Mouse (Mus musculus): ENCODE results near the gene Tfap2c. TPM values are rescaled to one million over a fixed set of nuclear protein-coding genes. Genes with fewer than 3 reads are reported as not detected.

Gene Tfap2c
- polyA plus RNA-seq, 1 experiment from 2014 or later: 0.22 TPM

DNA sequence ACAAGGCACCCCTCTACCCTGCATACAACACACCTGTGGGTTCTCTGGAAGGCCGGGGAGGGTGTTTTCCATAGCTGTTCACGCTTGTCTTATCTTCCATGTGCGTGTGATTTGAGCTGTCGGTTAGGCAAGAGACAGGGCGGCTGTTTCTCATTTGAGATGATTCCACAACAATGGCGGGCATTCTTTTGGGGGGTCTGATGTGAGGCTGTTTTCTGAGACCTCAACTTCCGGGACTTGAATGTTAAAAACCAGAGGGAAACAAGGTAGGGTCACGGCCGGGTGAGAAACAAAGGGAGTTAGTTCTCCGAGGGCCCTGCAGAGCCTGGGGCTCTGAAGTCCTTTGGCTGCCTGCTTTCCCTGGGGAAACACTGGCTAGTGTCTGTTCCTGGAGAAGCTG is 11.6 kb downstream of the Tfap2c start:
- H3K27ac ChIP-seq (ENCODE audit: low read length): no peak overlapping the region
- H3K4me3 ChIP-seq (ENCODE audit: low read length): no peak overlapping the region
- no peaks in the 10 kb centered on the region for H3K36me3 ChIP-seq (ENCODE audit: control insufficient read depth, insufficient read depth)
- 29% methylated on average over 10 of the region's 10 CpGs for WGBS
- no peaks in the 10 kb centered on the region for H3K9me3 ChIP-seq (replicated peaks; ENCODE audit: control insufficient read depth, low read length)
- H3K9ac ChIP-seq (ENCODE audit: low read length): no peak overlapping the region
- H3K4me2 ChIP-seq (ENCODE audit: low read depth, low read length): no peak overlapping the region
- peaks cover 30% of the 10 kb centered on the region for H3K27me3 ChIP-seq (ENCODE audit: control insufficient read depth, insufficient read depth, low read length)
- no peak for ATAC-seq (replicated peaks; ENCODE audit: extremely low read depth, insufficient read depth, low FRiP score)
- no peaks in the 10 kb centered on the region for H3K4me1 ChIP-seq (ENCODE audit: control insufficient read depth, insufficient read depth, low read length)

DNA sequence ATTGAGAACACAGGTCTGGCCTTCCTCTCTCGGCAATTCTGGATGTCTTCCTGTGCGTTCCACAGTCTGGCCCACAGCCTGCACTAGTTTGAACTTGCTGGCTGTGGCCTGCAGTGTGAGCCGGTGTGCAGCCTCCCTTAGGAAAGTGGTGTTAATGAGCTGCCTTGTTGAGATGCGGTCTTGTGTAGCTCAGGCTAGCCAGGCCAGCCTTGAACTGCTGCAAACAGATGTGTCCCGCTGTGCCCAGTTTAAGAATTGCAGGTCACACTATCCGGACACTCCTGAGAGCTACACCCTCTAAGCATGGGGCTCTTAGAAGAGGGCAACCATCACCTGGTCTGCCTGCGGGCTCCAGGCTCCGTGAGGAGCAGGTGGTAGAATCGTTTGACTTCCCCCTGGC is 18.4 kb downstream of the Tfap2c start:
- no peak overlapping the region for H3K4me2 ChIP-seq (ENCODE audit: low read depth, low read length)
- H3K27ac ChIP-seq (ENCODE audit: low read length): no peak overlapping the region
- H3K9me3 ChIP-seq (replicated peaks; ENCODE audit: control insufficient read depth, low read length): no peaks in the 10 kb centered on the region
- no peaks in the 10 kb centered on the region for H3K36me3 ChIP-seq (ENCODE audit: control insufficient read depth, insufficient read depth)
- WGBS: 76% methylated on average over 9 of the region's 9 CpGs
- ATAC-seq (replicated peaks; ENCODE audit: extremely low read depth, insufficient read depth, low FRiP score): no peak
- no peaks in the 10 kb centered on the region for H3K27me3 ChIP-seq (ENCODE audit: control insufficient read depth, insufficient read depth, low read length)
- H3K4me1 ChIP-seq (ENCODE audit: control insufficient read depth, insufficient read depth, low read length): no peaks in the 10 kb centered on the region
- H3K4me3 ChIP-seq (ENCODE audit: low read length): no peak overlapping the region
- H3K9ac ChIP-seq (ENCODE audit: low read length): no peak overlapping the region

DNA sequence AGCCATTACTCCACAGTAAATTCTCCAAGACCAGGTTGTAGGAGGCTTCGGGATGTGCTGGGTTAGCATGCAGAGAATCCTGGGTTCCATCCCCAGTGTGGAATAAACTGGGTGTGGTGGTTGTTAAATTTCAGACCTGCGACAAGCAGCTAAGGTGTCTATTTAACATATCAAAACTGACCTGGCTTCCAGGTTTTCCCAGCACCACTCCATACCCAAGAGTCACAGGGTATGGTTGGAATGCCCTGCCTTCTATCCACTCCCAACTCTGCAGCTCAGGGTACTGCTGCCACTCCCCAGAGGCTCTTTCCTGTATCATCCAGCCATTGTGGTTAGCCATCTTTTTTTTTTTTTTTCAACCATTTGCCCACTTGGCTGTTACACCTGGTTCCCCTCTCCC is 19.1 kb downstream of the Tfap2c start:
- ATAC-seq (replicated peaks; ENCODE audit: extremely low read depth, insufficient read depth, low FRiP score): no peak
- Histone ChIP-seq H3K4me1 (ENCODE audit: control insufficient read depth, insufficient read depth, low read length) (no peaks in the 10 kb centered on the region), H3K9me3 (replicated peaks; ENCODE audit: control insufficient read depth, low read length) (no peaks in the 10 kb centered on the region), H3K27me3 (ENCODE audit: control insufficient read depth, insufficient read depth, low read length) (no peaks in the 10 kb centered on the region), H3K4me3 (ENCODE audit: low read length) (no peak overlapping the region), H3K9ac (ENCODE audit: low read length) (no peak overlapping the region), H3K27ac (ENCODE audit: low read length) (no peak overlapping the region), H3K4me2 (ENCODE audit: low read depth, low read length) (no peak overlapping the region), H3K36me3 (ENCODE audit: control insufficient read depth, insufficient read depth) (no peaks in the 10 kb centered on the region)
- 82% methylated on average over 2 of the region's 2 CpGs for WGBS

DNA sequence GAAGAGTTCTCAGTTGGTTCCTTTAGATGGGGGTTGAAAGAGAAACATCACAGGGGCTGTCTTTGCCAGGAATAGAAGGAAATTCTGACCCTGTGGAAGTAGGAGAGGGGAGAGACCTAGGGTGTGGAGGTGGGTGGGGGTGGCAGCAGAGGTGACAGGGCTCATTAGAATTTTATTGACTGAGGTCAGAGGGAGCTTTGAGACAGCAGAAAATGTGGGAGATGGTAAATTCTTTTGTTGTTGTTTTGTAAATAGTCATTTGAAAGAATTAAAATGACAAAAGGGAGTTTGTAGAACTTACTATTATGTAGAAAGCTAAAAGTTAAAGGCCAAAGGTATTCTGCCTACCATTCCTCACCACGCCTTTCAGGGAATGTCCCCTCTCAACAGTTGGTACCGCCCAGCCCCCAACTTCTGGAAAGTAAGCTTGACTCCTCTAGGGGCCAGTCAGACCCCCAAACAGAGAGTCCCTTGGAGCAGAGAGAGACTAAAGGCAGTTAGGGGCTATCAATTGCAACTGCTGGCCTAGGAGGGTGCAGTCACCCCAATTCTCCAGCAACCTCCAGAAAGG is 27.9 kb downstream of the Tfap2c start:
- H3K4me1 ChIP-seq (ENCODE audit: control insufficient read depth, insufficient read depth, low read length): peaks cover 10% of the 10 kb centered on the region
- H3K36me3 ChIP-seq (ENCODE audit: control insufficient read depth, insufficient read depth): no peaks in the 10 kb centered on the region
- H3K9ac ChIP-seq (ENCODE audit: low read length): no peak overlapping the region
- no peak for ATAC-seq (replicated peaks; ENCODE audit: extremely low read depth, insufficient read depth, low FRiP score)
- no peak overlapping the region for H3K27ac ChIP-seq (ENCODE audit: low read length)
- 74% methylated on average over 2 of the region's 2 CpGs for WGBS
- no peak overlapping the region for H3K4me2 ChIP-seq (ENCODE audit: low read depth, low read length)
- no peaks in the 10 kb centered on the region for H3K9me3 ChIP-seq (replicated peaks; ENCODE audit: control insufficient read depth, low read length)
- no peaks in the 10 kb centered on the region; the same call in 1 of the 2 replicates for H3K27me3 ChIP-seq (ENCODE audit: control insufficient read depth, insufficient read depth, low read length)
- H3K4me3 ChIP-seq (ENCODE audit: low read length): no peak overlapping the region

- Histone ChIP-seq H3K27me3 (ENCODE audit: control insufficient read depth, insufficient read depth, low read length) (peaks cover 3% of the 10 kb centered on the region), H3K9me3 (replicated peaks; ENCODE audit: control insufficient read depth, low read length) (no peaks in the 10 kb centered on the region), H3K4me2 (ENCODE audit: low read depth, low read length) (no peak overlapping the region), H3K9ac (ENCODE audit: low read length) (no peak overlapping the region), H3K4me3 (ENCODE audit: low read length) (no peak overlapping the region), H3K4me1 (ENCODE audit: control insufficient read depth, insufficient read depth, low read length) (peaks cover 10% of the 10 kb centered on the region), H3K36me3 (ENCODE audit: control insufficient read depth, insufficient read depth) (no peaks in the 10 kb centered on the region), H3K27ac (ENCODE audit: low read length) (no peak overlapping the region)
- WGBS: 30% methylated on average over 5 of the region's 5 CpGs
- peak; percentile 81 for ATAC-seq (replicated peaks; ENCODE audit: extremely low read depth, insufficient read depth, low FRiP score)
Observed at GRCm38 (mm10) chr2:172579221-172579620, 29.8 kb downstream of the Tfap2c start.

GRCm38 (mm10) chr2:172580536-172581265 is 31.3 kb downstream of the Tfap2c start:
- 79% methylated on average over 12 of the region's 12 CpGs for WGBS
- no peak overlapping the region for H3K9ac ChIP-seq (ENCODE audit: low read length)

DNA sequence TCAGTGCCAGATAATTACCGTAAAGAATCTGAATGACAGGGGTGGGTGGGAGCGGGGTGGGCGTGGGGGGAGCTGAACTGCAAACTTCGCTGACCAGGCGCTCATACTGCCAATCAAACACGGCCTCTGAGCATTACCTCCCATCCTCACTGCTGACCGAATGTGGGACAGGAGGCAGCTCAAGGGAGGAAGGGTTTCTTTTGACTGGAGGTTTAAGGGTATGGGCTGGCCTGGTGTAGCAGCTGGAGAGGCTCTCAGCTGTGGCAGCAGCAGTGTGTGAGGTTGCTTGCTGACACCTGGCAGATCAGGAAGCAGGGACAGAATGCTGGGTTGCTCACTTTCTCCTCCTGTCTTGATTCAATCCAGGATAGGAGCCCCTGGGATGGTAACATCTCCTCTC is 33.9 kb downstream of the Tfap2c start:
- WGBS: 43% methylated on average over 7 of the region's 7 CpGs
- H3K27ac ChIP-seq (ENCODE audit: low read length): no peak overlapping the region
- no peaks in the 10 kb centered on the region for H3K36me3 ChIP-seq (ENCODE audit: control insufficient read depth, insufficient read depth)
- no peak overlapping the region for H3K9ac ChIP-seq (ENCODE audit: low read length)
- H3K4me3 ChIP-seq (ENCODE audit: low read length): no peak overlapping the region
- peaks cover 10% of the 10 kb centered on the region for H3K4me1 ChIP-seq (ENCODE audit: control insufficient read depth, insufficient read depth, low read length)
- ATAC-seq (replicated peaks; ENCODE audit: extremely low read depth, insufficient read depth, low FRiP score): no peak
- no peak overlapping the region for H3K4me2 ChIP-seq (ENCODE audit: low read depth, low read length)
- H3K27me3 ChIP-seq (ENCODE audit: control insufficient read depth, insufficient read depth, low read length): peaks cover 5% of the 10 kb centered on the region; the same call in 1 of the 2 replicates
- H3K9me3 ChIP-seq (replicated peaks; ENCODE audit: control insufficient read depth, low read length): no peaks in the 10 kb centered on the region

More at GRCm38 (mm10) chr2:172580536-172581265, 31.3 kb downstream of the Tfap2c start:
- no peak for ATAC-seq (replicated peaks; ENCODE audit: extremely low read depth, insufficient read depth, low FRiP score)
- H3K27me3 ChIP-seq (ENCODE audit: control insufficient read depth, insufficient read depth, low read length): peaks cover 3% of the 10 kb centered on the region
- peaks cover 10% of the 10 kb centered on the region for H3K4me1 ChIP-seq (ENCODE audit: control insufficient read depth, insufficient read depth, low read length)
- H3K27ac ChIP-seq (ENCODE audit: low read length): no peak overlapping the region
- H3K36me3 ChIP-seq (ENCODE audit: control insufficient read depth, insufficient read depth): no peaks in the 10 kb centered on the region
- no peaks in the 10 kb centered on the region for H3K9me3 ChIP-seq (replicated peaks; ENCODE audit: control insufficient read depth, low read length)
- H3K4me2 ChIP-seq (ENCODE audit: low read depth, low read length): no peak overlapping the region
- H3K4me3 ChIP-seq (ENCODE audit: low read length): no peak overlapping the region

- Histone ChIP-seq H3K27me3 (ENCODE audit: control insufficient read depth, insufficient read depth, low read length) (peaks cover 5% of the 10 kb centered on the region; the same call in 1 of the 2 replicates), H3K9ac (ENCODE audit: low read length) (no peak overlapping the region), H3K36me3 (ENCODE audit: control insufficient read depth, insufficient read depth) (no peaks in the 10 kb centered on the region), H3K9me3 (replicated peaks; ENCODE audit: control insufficient read depth, low read length) (no peaks in the 10 kb centered on the region), H3K4me1 (ENCODE audit: control insufficient read depth, insufficient read depth, low read length) (no peaks in the 10 kb centered on the region), H3K4me3 (ENCODE audit: low read length) (no peak overlapping the region), H3K27ac (ENCODE audit: low read length) (no peak overlapping the region), H3K4me2 (ENCODE audit: low read depth, low read length) (no peak overlapping the region)
- WGBS: 43% methylated on average over 6 of the region's 6 CpGs
- ATAC-seq (replicated peaks; ENCODE audit: extremely low read depth, insufficient read depth, low FRiP score): no peak
Observed at GRCm38 (mm10) chr2:172585329-172585728, 35.9 kb downstream of the Tfap2c start.

GRCm38 (mm10) chr2:172589048-172589447 is 39.7 kb downstream of the Tfap2c start:
- Histone ChIP-seq H3K9ac (ENCODE audit: low read length) (no peak overlapping the region), H3K4me2 (ENCODE audit: low read depth, low read length) (no peak overlapping the region), H3K36me3 (ENCODE audit: control insufficient read depth, insufficient read depth) (no peaks in the 10 kb centered on the region), H3K9me3 (replicated peaks; ENCODE audit: control insufficient read depth, low read length) (no peaks in the 10 kb centered on the region), H3K27ac (ENCODE audit: low read length) (no peak overlapping the region), H3K4me3 (ENCODE audit: low read length) (no peak overlapping the region), H3K4me1 (ENCODE audit: control insufficient read depth, insufficient read depth, low read length) (no peaks in the 10 kb centered on the region), H3K27me3 (ENCODE audit: control insufficient read depth, insufficient read depth, low read length) (0 out of 2 replicates have a peak, but pooled peaks cover 2% of the 10 kb centered on the region)
- 95% methylated on average over 1 of the region's 1 CpGs for WGBS
- ATAC-seq (replicated peaks; ENCODE audit: extremely low read depth, insufficient read depth, low FRiP score): no peak

Measured in heart, embryonic 16.5 days (tissue).